Mouse (Mus musculus): Measurements from ENCODE around the gene Rita1. TPM values are rescaled to one million over a fixed set of nuclear protein-coding genes. Genes with fewer than 3 reads are reported as not detected.

Gene Rita1
- polyA plus RNA-seq, 1 experiment from 2014 or later: 6.5 TPM

DNA sequence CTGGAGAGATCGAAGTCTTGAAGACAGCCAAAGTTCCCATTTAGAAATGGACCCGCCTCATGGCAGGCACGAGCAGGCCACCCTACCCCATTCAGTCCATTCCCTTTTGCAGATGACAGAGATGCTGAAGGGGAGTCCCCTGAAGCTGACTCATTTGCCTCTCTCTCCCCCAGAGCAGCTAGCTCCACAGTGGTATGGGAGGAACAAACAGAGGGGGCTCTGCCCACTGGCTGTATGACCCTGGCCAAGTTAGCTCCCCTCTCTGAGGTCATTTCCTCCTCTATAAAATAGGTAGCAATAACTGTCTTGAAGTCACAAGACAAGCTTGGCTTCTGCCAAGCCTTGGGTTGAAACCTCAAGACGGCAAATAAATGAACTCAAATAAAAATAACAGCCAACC lies 28.9 kb downstream of the Rita1 start:
- Histone ChIP-seq H3K9me3 (replicated peaks) (no peaks in the 10 kb centered on the region), H3K27me3 (no peaks in the 10 kb centered on the region), H3K27ac (peak overlapping the region; percentile 53), H3K4me3 (replicated peaks) (no peak overlapping the region), H3K4me1 (replicated peaks) (peaks cover 85% of the 10 kb centered on the region), H3K36me3 (peaks cover 65% of the 10 kb centered on the region), H3K4me2 (no peak overlapping the region), H3K9ac (0 out of 2 replicates have a peak overlapping the region, but pooled peaks have one; percentile 13)
- no peak for DNase-seq
- no peak for ATAC-seq (ENCODE audit: low read depth)
- WGBS (ENCODE audit: insufficient replicate concordance): 88% methylated on average over 4 of the region's 4 CpGs

GRCm38 (mm10) chr5:120582002-120582401 lies 30.4 kb downstream of the Rita1 start:
- ATAC-seq (ENCODE audit: low read depth) (no peak), DNase-seq (no peak)
- H3K9me3 ChIP-seq (replicated peaks): no peaks in the 10 kb centered on the region
- H3K9ac ChIP-seq: no peak overlapping the region
- H3K27ac ChIP-seq: peak overlapping the region; percentile 37
- peaks cover 67% of the 10 kb centered on the region for H3K36me3 ChIP-seq
- no peak overlapping the region for H3K4me3 ChIP-seq (replicated peaks)
- H3K4me1 ChIP-seq (replicated peaks): peaks cover 90% of the 10 kb centered on the region
- WGBS (ENCODE audit: insufficient replicate concordance): 79% methylated on average over 9 of the region's 9 CpGs
- no peak overlapping the region for H3K4me2 ChIP-seq
- no peaks in the 10 kb centered on the region for H3K27me3 ChIP-seq

DNA sequence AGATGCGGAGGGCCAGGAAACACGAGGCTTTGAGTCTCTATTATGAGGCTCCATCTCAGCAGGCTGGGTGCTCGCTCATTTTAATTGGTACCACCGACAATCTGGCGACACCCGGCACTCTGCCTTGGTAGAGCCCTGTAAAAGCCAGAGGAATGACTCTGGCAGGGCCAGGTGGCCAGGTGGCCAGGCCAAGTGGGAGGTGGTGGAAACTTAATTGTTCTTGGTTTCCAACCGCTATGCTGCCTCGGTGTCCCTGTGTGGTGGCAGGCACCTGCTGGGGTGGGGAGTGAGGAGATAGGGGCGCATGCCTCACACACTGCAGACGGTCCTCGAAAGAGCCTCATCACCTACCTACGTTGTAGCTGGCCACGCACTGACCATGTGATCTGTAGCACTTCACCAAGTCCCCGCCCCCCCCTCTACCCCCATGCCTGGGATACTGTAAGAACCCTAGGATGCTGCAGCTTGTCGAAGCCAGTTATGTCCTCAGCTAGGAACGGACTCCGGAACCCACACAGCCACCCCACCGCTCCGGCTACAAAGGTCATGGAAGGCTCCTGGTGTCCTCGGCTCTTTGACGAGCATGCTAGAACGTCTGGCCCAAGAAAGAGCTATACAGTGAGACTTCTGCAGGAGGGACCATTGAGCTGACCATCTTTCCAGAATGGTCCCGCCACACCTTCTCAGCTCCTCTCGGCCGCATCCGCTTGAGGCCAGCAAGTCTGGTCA lies 32.3 kb downstream of the Rita1 start:
- WGBS (ENCODE audit: insufficient replicate concordance): 90% methylated on average over 26 of the region's 26 CpGs
- Histone ChIP-seq H3K27ac (peak overlapping the region; percentile 99), H3K9ac (no peak overlapping the region), H3K4me1 (replicated peaks) (peaks cover 91% of the 10 kb centered on the region), H3K36me3 (peaks cover 66% of the 10 kb centered on the region), H3K4me2 (no peak overlapping the region), H3K4me3 (replicated peaks) (no peak overlapping the region), H3K27me3 (no peaks in the 10 kb centered on the region), H3K9me3 (replicated peaks) (no peaks in the 10 kb centered on the region)
- ATAC-seq (ENCODE audit: low read depth) (no peak), DNase-seq (no peak)

- Histone ChIP-seq H3K27ac (peak overlapping the region; percentile 99), H3K4me3 (replicated peaks) (peak overlapping the region; percentile 43), H3K27me3 (no peaks in the 10 kb centered on the region), H3K9me3 (replicated peaks) (no peaks in the 10 kb centered on the region), H3K4me2 (peak overlapping the region; percentile 73), H3K36me3 (peaks cover 66% of the 10 kb centered on the region), H3K4me1 (replicated peaks) (peaks cover 91% of the 10 kb centered on the region), H3K9ac (peak overlapping the region; percentile 76)
- ATAC-seq (ENCODE audit: low read depth) (no peak), DNase-seq (no peak)
- 56% methylated on average over 26 of the region's 26 CpGs for WGBS (ENCODE audit: insufficient replicate concordance)
Measured at GRCm38 (mm10) chr5:120579211-120579897, 33.0 kb downstream of the Rita1 start.

DNA sequence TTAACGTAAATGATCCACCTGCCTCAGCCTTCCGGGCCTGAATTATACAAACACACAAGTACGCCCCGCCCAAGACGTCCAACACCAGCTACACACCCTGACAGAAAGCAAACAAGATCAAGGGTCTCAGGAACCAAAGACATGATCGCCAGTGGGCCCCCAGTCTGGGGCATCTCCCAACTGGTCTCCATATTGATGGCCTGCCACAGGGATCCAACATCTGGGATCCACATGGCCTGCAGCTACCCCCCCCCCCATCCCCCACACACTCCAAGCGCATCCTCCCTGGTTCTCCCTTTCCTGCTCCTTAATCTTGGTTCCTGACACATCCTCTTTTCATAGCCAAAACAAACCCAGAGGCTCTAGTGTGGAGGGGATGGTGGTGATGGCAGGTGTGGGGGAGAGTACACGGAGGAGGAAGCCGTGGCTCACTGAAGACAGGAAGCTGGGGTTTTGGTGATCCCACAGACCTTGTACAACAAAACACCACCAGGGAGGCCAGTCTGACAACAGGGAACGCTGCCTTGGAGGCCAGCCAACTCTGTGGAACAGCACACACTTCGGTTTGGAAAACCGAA lies 33.8 kb downstream of the Rita1 start:
- Histone ChIP-seq H3K36me3 (peaks cover 61% of the 10 kb centered on the region), H3K9ac (peak overlapping the region; percentile 76), H3K4me2 (peak overlapping the region; percentile 73), H3K4me3 (replicated peaks) (peak overlapping the region; percentile 43), H3K9me3 (replicated peaks) (no peaks in the 10 kb centered on the region), H3K27me3 (no peaks in the 10 kb centered on the region), H3K27ac (peak overlapping the region; percentile 99), H3K4me1 (replicated peaks) (peaks cover 86% of the 10 kb centered on the region)
- DNase-seq: no peak
- ATAC-seq (ENCODE audit: low read depth): peak; percentile 23
- 35% methylated on average over 12 of the region's 12 CpGs for WGBS (ENCODE audit: insufficient replicate concordance)

DNA sequence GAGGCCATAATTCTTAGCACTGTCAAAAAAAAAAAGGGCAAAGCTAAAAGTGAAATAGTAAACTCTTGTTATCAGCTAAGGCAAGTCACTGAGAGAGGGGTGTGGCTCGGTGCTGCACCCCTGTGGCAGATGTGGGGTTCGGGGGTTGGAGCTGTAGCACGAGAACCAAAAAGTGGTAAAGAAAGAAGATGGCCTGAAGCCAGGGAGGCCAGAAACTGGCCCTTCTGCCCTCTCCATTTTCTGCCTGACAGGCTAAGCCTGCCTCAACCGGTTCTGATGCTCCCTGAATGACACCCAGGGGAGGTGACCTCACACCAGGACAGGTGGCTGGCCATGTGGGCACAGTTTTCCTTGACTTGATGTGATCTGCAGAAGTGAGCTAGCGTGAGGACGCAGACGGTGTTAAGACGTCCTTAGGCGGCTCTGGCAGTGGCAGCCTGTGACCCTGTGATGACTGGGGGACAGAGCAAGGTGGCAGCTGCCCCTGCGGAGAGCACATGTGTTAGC lies 34.4 kb downstream of the Rita1 start:
- H3K4me3 ChIP-seq (replicated peaks): peak overlapping the region; percentile 43
- peak; percentile 77 for DNase-seq
- WGBS (ENCODE audit: insufficient replicate concordance): 29% methylated on average over 10 of the region's 10 CpGs

GRCm38 (mm10) chr5:120576781-120577301 lies 35.5 kb downstream of the Rita1 start:
- 39% methylated on average over 11 of the region's 11 CpGs for WGBS (ENCODE audit: insufficient replicate concordance)
- no peak for DNase-seq
- peak overlapping the region; percentile 23; the same call in 1 of the 2 replicates for H3K4me3 ChIP-seq (replicated peaks)
- H3K36me3 ChIP-seq: peaks cover 48% of the 10 kb centered on the region
- no peaks in the 10 kb centered on the region for H3K27me3 ChIP-seq
- peak overlapping the region; percentile 73 for H3K4me2 ChIP-seq
- peaks cover 69% of the 10 kb centered on the region for H3K4me1 ChIP-seq (replicated peaks)
- peak overlapping the region; percentile 99 for H3K27ac ChIP-seq
- H3K9me3 ChIP-seq (replicated peaks): no peaks in the 10 kb centered on the region
- peak; percentile 86 for ATAC-seq (ENCODE audit: low read depth)
- peak overlapping the region; percentile 76 for H3K9ac ChIP-seq

More for the DNA sequence above, 34.4 kb downstream of the Rita1 start:
- peak overlapping the region; percentile 73 for H3K4me2 ChIP-seq
- ATAC-seq (ENCODE audit: low read depth): peak; percentile 73
- peak overlapping the region; percentile 99 for H3K27ac ChIP-seq
- H3K27me3 ChIP-seq: no peaks in the 10 kb centered on the region
- H3K36me3 ChIP-seq: peaks cover 58% of the 10 kb centered on the region
- H3K9me3 ChIP-seq (replicated peaks): no peaks in the 10 kb centered on the region
- H3K9ac ChIP-seq: peak overlapping the region; percentile 76
- peaks cover 80% of the 10 kb centered on the region for H3K4me1 ChIP-seq (replicated peaks)

DNA sequence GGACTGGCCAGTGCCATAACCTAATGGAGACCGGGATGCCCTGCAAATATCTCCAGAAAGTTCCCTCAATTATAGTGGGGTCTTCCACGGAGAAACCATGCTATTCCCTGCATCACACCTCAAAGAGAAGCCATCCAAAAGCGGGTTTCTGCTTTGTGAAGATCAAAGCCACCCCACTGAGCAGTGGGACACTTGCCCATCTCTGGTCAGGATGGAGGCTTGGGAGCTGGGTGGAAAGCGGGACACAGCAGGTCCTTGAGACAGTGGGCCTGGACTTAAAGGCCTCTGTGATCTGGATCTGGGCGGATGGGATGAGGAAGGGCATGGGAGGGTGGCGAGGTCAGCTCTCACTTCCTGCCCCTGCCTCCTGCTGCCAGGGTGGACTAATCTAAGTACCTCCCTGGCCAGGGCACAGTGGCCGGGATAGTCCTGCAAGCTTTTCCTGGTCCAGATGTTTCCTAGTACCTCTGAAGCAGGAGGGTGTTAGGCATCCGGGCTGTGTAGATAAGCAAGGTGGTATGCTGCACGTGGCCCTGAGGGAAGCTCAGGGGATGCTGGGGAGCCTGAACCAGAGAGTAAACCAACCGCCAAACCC lies 37.8 kb downstream of the Rita1 start:
- no peak for ATAC-seq (ENCODE audit: low read depth)
- Histone ChIP-seq H3K9me3 (replicated peaks) (no peaks in the 10 kb centered on the region), H3K4me2 (no peak overlapping the region), H3K36me3 (peaks cover 35% of the 10 kb centered on the region), H3K4me3 (replicated peaks) (no peak overlapping the region), H3K4me1 (replicated peaks) (peaks cover 76% of the 10 kb centered on the region), H3K27me3 (no peaks in the 10 kb centered on the region), H3K27ac (no peak overlapping the region), H3K9ac (no peak overlapping the region)
- WGBS (ENCODE audit: insufficient replicate concordance): 68% methylated on average over 10 of the region's 10 CpGs
- DNase-seq: no peak

GRCm38 (mm10) chr5:120571056-120571740 lies 41.2 kb downstream of the Rita1 start:
- ATAC-seq (ENCODE audit: low read depth): no peak
- Histone ChIP-seq H3K27ac (no peak overlapping the region; the same call in 1 of the 2 replicates), H3K9ac (no peak overlapping the region), H3K4me2 (no peak overlapping the region), H3K36me3 (peaks cover 31% of the 10 kb centered on the region; the same call in 1 of the 2 replicates), H3K9me3 (replicated peaks) (no peaks in the 10 kb centered on the region), H3K4me3 (replicated peaks) (no peak overlapping the region), H3K4me1 (replicated peaks) (peaks cover 75% of the 10 kb centered on the region), H3K27me3 (no peaks in the 10 kb centered on the region)
- no peak for DNase-seq
- WGBS (ENCODE audit: insufficient replicate concordance): 84% methylated on average over 14 of the region's 14 CpGs

DNA sequence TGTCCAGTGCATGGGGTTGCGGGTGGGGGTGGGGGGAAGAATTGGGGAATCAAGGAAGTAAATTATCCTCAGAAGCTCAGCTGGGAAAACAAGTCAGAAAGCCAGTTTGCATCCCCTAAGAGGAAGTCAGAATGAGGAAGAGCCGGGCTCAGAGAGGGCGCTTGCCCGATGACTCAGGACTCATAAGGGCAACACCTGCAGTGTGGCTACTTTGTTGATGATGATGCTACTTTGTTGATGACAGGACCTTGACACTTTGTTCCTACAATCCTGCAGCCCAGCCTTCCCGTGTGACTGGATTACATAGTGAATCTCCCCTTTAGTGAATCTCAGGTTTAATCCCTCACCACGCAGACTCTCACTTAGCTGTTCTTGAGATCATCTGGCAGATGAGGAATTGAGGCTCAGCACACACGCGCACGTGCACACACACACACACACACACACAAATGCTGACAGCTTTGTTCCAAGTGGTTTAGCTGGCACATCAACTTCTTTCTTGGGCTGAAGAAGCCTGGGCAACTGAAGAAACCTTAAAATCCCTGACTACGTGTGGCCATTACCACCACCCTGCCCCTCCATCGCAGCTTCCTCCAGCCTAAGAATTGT lies 42.0 kb downstream of the Rita1 start:
- H3K4me2 ChIP-seq: no peak overlapping the region
- peaks cover 31% of the 10 kb centered on the region for H3K36me3 ChIP-seq
- H3K9me3 ChIP-seq (replicated peaks): no peaks in the 10 kb centered on the region
- DNase-seq (no peak), ATAC-seq (ENCODE audit: low read depth) (no peak)
- H3K9ac ChIP-seq: no peak overlapping the region
- H3K4me3 ChIP-seq (replicated peaks): no peak overlapping the region
- H3K27me3 ChIP-seq: no peaks in the 10 kb centered on the region
- WGBS (ENCODE audit: insufficient replicate concordance): 74% methylated on average over 11 of the region's 11 CpGs
- H3K27ac ChIP-seq: no peak overlapping the region
- H3K4me1 ChIP-seq (replicated peaks): peaks cover 76% of the 10 kb centered on the region
